Mouse (Mus musculus) adrenal gland, adult 18-20 months (tissue): ENCODE data around the gene Vav1. TPM values are rescaled to one million over a fixed set of nuclear protein-coding genes. Genes with fewer than 3 reads are reported as not detected.

Source experiments
- DNase-seq, 2 experiments: peaks; one replicate each; pipeline ENCODE4 v3.0.0; 2021 to 2022; ENCODE audit warnings: low spot score in 2 of 2
- long read RNA-seq, 2 experiments: library from polyadenylated mRNA; stranded (forward); transcript quantifications; one replicate each; pipeline ENCODE4 v2.0.0; 2021
- total RNA-seq, 2 experiments: library from RNA; stranded (reverse); gene quantifications; 1 replicate in 1 of 2; 2 replicates in 1 of 2; pipeline ENCODE4 v1.2.3; 2021

Gene Vav1
- total RNA-seq = 1 to 10 TPM; 2.6 to 4.0 TPM
- long read RNA-seq, experiment 1, partial matches to known transcripts = 0 of 1 reads
- long read RNA-seq, experiment 1, other reads (novel, unspliced or antisense) = 1 of 1 reads
- long read RNA-seq, experiment 2, partial matches to known transcripts = 1 of 3 reads
- long read RNA-seq, experiment 2, other reads (novel, unspliced or antisense) = 2 of 3 reads

GRCm38 (mm10) chr17:57278943-57279590 lies at the start of gene Vav1:
Gene Vav1, plus strand, starts transcription at chr17:57279100.
- peak in 1 of 2 experiments; percentile 52 for DNase-seq

- no peak for DNase-seq
These were observed 48.8 kb upstream of the Vav1 start for GRCm38 (mm10) chr17:57229851-57230727.

- DNase-seq = no peak
These were observed 48.2 kb upstream of the Vav1 start for GRCm38 (mm10) chr17:57230728-57231125.

DNA sequence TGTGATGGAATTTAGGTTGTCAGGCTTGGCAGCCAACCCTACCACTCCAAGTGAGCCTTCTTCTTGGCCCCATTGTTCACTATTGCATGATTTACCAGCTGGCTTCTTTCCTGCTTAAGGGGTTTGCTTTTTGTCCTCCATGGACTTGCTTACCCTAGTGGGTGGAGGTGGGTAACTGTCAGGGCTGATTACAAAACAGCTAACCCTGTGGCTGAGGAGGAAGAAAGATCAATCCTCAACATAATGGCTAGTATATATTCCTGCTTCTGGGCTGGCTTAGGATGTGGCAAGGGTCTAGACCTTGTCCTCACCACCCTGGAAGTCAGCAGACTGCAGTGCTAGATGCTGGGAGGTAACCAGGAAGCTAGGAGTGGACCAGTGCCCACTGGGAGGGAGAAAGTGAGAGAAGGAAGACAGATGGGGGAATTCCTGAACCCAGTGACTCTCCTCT lies 47.6 kb upstream of the Vav1 start:
- no peak for DNase-seq

DNA sequence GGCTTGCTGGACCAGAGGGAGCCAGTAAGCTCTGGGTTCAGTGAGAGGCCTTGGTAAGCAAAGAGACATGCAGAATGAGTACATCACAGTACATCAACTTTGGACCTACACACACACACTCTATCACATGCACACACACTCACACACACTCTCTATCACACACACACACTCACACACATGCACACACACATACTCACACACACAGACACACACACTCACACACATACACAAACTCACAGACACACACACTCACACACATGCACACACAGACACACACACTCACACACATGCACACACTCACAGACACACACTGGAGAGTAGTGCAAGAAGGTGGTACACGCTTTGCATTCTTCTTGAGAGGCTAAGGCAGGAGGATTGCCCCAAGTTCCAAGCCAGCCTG lies 46.7 kb upstream of the Vav1 start:
- no peak for DNase-seq

DNA sequence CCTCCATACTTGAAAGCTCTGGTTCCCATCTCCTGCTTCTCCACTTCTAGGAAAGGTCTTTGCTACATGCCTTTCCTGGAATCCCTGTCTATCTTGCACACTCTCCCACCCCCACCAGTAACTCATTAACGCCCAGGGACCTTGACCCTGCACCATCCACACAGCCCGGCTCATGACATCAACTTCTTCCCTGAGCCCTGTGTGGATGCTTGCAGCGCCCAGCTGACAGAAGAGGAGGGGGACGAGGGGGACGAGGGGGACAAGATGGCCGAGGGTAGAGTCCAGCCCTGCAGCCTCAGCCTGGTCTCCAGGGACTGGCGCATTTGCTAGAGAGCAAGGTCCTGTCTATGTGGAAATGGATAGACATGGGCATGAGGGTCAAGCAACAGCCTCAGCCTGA lies 45.9 kb upstream of the Vav1 start:
- no peak for DNase-seq

- DNase-seq = no peak
These were observed 44.5 kb upstream of the Vav1 start for GRCm38 (mm10) chr17:57234254-57234928.

- DNase-seq = no peak
These were observed 43.1 kb upstream of the Vav1 start for GRCm38 (mm10) chr17:57235803-57236202.

DNA sequence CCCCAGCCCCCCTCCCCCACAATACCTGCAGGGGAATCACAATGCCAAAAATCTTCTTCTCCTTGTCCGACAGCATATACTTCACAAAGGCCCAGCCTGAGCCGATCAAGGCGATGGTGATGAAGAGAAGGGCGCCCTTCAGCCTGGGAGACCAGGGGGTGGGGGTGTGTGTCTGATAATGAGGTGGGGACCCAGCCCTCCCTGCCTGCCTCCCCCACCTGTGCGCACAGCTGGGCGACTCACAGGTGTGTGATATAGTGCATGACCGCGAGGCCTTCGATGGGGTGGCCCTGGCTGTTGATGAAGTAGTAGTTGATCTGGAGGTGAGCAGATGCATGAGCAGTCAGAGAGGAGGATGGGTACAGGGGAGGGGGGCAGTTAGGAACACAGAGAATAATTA lies 41.7 kb upstream of the Vav1 start:
- DNase-seq = no peak

DNA sequence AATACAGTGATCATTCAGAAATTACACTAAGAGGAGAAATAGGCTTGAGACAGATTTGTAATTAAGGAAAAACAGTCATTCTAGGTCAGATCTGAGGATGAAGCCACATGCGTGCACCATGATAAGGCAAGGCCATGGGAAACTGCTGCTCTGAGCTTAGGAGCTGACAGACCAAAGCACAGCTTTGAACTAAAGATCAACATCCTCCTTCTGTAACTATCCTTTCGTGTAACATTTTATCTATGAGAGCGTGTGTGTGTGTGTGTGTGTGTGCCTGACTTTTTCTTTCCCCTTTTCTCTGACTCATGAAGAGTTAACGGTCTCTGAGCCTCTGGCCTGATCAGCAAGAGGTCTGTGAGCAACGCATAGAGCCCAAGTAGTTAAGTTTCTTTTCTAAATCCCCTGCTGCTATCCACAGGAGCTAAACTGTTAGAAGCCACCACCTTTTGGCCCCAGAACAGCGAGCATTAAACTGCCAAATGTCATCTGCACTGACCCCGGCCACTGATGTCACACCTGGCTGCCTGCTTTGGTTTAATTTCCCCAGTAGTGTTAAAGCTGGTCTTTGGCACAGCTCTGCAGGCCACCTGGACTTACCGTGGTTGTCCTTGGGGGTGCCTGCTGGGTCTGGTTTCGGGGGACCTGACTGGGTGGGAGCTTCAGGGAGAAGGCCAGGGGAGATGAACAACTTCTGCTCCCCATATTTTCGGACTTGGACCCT lies 35.1 kb upstream of the Vav1 start:
- no peak for DNase-seq

DNA sequence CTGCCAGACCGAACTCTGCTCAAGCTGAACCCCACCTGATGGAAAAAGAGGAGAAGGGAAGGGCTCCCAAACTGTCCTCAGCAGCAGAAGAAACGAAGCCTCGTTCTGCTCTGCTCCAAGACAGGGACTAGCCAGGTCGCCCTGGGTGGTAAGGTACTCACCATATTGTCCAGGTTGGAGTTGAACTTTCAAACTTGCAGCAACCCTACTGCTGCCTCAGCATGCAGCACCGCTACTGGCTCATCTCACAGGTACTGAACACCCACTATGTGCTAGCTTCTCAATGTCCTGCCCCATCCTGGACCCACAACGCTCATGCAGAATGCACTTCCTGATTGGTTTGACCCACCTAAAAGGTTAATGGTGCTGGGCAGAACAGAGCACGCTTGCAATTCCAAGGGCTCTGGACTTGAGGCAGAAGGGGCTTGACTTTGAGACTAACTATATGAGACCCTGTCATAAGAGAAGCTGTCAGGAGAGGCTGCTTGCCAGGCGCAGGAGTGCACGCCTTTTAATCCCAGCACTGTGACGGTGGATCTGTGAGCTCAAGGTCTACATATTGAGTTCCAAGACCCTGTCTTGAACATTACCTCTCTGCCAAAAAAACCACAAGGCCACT lies 33.5 kb upstream of the Vav1 start:
- DNase-seq = no peak

- no peak for DNase-seq
These were observed 32.1 kb upstream of the Vav1 start for GRCm38 (mm10) chr17:57246663-57247392.

DNA sequence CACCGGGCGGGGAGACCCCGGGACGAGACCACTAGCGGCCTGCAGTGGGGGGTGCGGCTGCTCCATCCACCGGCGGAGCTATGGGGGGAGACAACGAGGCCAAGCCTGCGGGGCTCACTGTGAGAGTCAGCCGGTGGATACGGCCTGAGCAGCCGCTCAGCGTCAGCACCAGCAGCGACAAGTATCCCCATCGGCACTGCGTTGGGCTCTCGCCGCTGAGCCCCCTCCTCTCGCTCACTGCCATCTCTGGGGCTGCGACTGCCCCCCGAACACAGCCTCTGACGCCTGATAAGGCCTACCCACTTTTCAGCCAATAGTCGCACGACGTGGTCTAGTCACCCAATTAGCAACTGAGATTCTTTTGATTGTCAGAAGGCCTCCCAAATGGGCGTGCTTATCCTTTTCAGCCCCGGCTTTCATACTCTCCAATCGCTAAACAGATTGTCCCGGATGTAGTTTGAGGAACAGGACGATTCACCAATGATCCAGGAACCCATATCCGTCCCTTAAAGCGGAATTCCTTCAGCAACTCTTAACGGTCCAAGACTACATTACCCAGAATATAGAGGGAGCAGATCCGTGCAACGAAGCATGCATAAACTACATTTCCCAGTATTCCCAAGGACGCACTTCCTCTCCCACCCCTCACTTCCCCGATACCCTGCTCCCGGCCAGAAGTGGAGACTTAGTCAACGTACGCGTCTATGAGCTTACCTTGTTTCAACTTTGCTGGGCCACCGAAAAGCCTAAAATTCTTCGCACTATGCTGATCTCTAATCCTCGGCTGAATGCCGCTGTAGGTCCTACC lies 31.3 kb upstream of the Vav1 start:
- DNase-seq = peak; percentile 67 to 79

DNA sequence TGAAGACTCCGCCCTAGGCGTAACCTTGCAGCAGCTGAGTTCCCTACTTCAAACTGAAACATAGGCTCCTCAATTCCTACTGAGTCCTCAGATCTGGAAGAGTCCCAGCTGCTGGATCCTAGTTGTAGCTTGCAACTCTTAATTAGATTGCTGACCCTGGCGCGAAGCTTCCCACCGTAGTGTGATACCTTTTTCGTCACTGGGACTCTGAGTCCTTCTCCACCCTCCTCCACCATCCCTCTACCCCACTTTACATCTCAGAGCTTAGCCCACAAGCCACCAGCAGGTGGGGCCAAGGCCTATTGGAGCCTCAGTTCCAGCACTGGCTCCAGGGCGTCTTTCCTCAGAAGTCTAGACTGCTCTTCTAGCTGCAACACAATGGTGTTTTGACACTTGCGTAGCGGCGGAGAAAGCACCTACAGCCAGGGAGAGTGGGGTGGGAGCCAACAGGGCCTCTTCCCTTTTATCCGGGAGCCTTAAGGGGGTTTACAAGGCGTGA lies 30.6 kb upstream of the Vav1 start, which contains the start of gene Gpr108:
Gene Gpr108, minus strand, starts transcription at position 246 of the 499 bp plus-strand sequence.
- DNase-seq = peak; percentile 74 to 76

- DNase-seq = no peak
These were observed 30.1 kb upstream of the Vav1 start for GRCm38 (mm10) chr17:57248771-57249170.

DNA sequence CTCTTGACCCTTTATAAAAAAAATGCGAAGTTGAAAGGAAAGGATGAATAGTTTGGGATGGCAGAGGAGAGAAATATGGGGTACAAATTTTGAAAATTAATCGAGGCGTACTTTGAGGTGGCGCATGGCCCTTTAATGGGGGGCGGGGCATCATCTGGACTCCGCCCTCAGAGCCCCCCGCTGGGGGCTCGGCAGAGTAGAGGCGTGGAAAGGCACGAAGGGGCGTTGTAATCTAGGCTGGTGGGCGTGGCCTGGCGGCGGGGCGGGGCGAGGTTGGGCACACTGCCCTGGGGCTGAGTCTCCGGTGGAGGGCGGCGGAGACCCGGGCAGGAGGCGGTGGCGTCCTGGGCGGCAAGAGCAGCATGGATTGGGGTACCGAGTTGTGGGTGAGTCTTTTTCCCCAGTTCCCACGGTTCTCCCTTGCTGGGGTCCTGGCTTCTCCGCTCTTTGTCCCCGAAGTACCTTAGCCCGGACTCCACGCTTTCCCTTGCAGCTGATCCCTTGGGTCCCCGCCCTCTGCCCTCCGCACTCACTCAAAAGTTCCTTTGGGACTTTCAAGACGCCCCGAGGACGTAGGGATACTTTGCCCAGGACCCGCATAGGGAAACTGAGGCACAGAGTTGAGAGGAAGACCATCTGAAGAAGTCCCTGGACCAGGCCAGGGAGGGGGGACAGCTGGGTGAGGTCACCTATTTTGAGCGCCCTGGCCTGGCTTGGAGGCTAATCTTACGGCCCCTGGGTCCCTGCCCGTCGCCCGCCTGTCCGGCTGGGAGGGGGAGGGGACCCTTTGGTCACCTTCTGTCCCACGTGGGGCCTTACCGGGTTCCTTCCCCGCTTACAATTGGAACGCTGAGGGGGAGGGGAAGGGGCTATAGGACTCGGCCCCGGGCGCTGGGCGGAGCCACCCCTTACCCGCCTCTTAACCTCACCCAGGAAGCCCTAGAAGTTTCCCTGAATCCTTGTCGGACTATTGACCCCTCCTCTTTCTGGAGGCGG lies 29.4 kb upstream of the Vav1 start, which contains the start of gene Trip10:
Gene Trip10, plus strand, starts transcription at position 270 of the 996 bp plus-strand sequence.
- DNase-seq = peak; percentile 99 to 100
